Mouse (Mus musculus): Measurements from ENCODE around the gene Mindy4. TPM values are rescaled to one million over a fixed set of nuclear protein-coding genes. Genes with fewer than 3 reads are reported as not detected.
"Not testable (repeated sequence)": the region's sequence is repeated elsewhere in the genome, so short reads cannot be mapped to it uniquely, and the experiment has no call there.

Gene Mindy4
- polyA plus RNA-seq, 1 experiment from 2014 or later = 15.6 TPM

- Histone ChIP-seq H3K27me3 (no peaks in the 10 kb centered on the region), H3K4me2 (no peak overlapping the region), H3K9me3 (replicated peaks) (no peaks in the 10 kb centered on the region), H3K27ac (peak overlapping the region; percentile 54), H3K4me1 (peaks cover 40% of the 10 kb centered on the region), H3K9ac (no peak overlapping the region), H3K36me3 (no peaks in the 10 kb centered on the region), H3K4me3 (replicated peaks) (no peak overlapping the region)
- ATAC-seq (replicated peaks; ENCODE audit: low FRiP score) = no peak
- 32% methylated on average over 5 of the region's 5 CpGs for WGBS
These were observed 27.3 kb upstream of the Mindy4 start for GRCm38 (mm10) chr6:55175892-55176291.

GRCm38 (mm10) chr6:55177060-55177732, 26.0 kb upstream of the Mindy4 start:
- Histone ChIP-seq H3K27ac (no peak overlapping the region), H3K4me1 (peaks cover 40% of the 10 kb centered on the region), H3K4me2 (no peak overlapping the region), H3K27me3 (no peaks in the 10 kb centered on the region), H3K36me3 (no peaks in the 10 kb centered on the region), H3K9ac (no peak overlapping the region), H3K4me3 (replicated peaks) (no peak overlapping the region), H3K9me3 (replicated peaks) (no peaks in the 10 kb centered on the region)
- no peak for ATAC-seq (replicated peaks; ENCODE audit: low FRiP score)
- WGBS = 40% methylated on average over 12 of the region's 12 CpGs

DNA sequence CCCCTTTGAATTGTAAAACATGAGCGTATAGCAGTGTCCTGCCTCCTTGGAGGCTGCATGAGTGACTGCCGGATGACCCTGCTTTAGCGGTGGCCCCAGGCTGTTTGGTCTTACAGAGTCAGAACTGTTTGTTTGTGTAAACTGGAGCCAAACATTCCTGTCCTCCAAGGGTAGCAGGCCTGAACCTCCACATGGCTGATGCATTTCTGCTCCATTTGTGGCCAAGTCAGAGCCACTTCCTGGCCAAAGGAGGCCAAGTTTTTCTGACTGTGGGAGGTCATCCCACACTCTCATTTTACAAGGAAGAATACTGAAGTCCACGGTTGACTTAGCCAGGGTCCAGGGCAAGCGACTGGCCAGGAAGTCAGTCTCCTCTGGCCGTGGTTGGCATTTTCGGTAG, 23.6 kb upstream of the Mindy4 start:
- no peak overlapping the region for H3K27ac ChIP-seq
- no peak overlapping the region for H3K9ac ChIP-seq
- H3K36me3 ChIP-seq = no peaks in the 10 kb centered on the region
- no peaks in the 10 kb centered on the region for H3K9me3 ChIP-seq (replicated peaks)
- no peaks in the 10 kb centered on the region for H3K27me3 ChIP-seq
- no peak for ATAC-seq (replicated peaks; ENCODE audit: low FRiP score)
- peaks cover 29% of the 10 kb centered on the region for H3K4me1 ChIP-seq
- H3K4me2 ChIP-seq = no peak overlapping the region
- no peak overlapping the region for H3K4me3 ChIP-seq (replicated peaks)
- 52% methylated on average over 7 of the region's 7 CpGs for WGBS

GRCm38 (mm10) chr6:55182655-55183430, 20.3 kb upstream of the Mindy4 start:
- Histone ChIP-seq H3K36me3 (no peaks in the 10 kb centered on the region), H3K4me1 (peaks cover 6% of the 10 kb centered on the region; the same call in 1 of the 2 replicates), H3K27ac (no peak overlapping the region), H3K9me3 (replicated peaks) (no peaks in the 10 kb centered on the region), H3K4me3 (replicated peaks) (no peak overlapping the region), H3K4me2 (no peak overlapping the region), H3K27me3 (no peaks in the 10 kb centered on the region), H3K9ac (no peak overlapping the region)
- 82% methylated on average over 1 of the region's 1 CpGs for WGBS
- ATAC-seq (replicated peaks; ENCODE audit: low FRiP score) = no peak

DNA sequence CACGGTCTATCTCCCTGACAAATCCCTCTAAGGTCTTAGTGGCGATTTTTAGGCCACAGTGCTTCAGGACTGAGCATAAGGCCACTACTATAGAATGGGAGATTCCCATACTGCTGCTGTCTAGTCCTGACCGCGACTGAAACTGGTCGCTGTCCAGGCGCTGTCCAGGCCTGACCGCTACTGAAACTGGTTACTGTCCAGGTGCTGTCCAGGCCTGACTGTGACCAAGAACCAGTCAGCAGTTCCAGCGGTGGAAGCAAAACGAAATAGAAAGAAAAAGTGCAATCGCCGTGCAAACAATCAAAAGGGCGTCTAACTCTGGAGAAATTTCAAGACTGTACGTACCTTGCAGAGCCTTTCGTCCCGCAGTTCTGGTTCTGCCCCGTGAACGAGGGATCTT, 15.4 kb upstream of the Mindy4 start:
- WGBS = 95% methylated on average over 17 of the region's 17 CpGs
- not testable (repeated sequence) for ATAC-seq (replicated peaks; ENCODE audit: low FRiP score); H3K27me3 ChIP-seq; H3K27ac ChIP-seq; H3K4me1 ChIP-seq; H3K4me3 ChIP-seq (replicated peaks); H3K36me3 ChIP-seq; H3K9ac ChIP-seq; H3K9me3 ChIP-seq (replicated peaks); H3K4me2 ChIP-seq

DNA sequence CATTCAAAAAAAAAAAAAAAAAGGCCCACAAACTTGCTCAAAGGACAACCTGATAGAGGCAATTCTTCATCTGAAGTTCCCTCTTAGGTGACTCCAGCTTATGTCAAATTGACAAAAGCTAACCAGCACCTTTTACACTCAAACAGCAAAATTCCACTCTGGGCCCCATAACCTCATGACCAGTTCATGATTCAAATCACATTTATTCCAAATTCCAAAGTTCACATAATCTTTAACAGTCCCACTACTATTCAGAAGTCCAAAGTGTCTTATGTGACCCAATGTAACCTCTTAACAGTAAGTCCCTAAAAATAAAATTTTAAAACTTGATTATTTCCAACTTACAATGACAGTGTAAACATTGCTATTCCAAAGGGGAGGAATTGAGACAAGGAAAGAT, 13.8 kb upstream of the Mindy4 start:
- Histone ChIP-seq H3K27me3 (no peaks in the 10 kb centered on the region), H3K27ac (no peak overlapping the region), H3K36me3 (no peaks in the 10 kb centered on the region), H3K4me3 (replicated peaks) (no peak overlapping the region), H3K4me2 (no peak overlapping the region), H3K9me3 (replicated peaks) (no peaks in the 10 kb centered on the region), H3K9ac (no peak overlapping the region), H3K4me1 (no peaks in the 10 kb centered on the region)
- ATAC-seq (replicated peaks; ENCODE audit: low FRiP score) = no peak

DNA sequence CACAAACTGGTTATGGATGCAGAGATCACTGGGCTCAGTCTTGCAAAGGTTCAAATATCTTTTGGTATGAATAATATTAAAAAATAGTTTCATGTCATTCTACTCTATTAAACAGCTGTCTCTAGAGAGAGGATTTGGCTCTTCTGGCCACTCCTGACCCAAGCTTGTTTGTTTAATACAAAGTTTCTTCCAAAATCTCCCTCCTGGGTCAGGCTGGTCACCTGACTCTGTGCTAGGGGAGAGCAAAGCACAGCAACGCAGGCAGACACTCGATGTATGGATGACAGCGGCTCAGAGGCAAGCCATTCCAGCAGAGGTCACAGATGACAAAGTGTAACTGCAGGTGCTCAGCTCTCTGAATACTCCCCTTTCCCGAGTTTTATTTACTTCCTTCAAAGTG, 11.6 kb upstream of the Mindy4 start:
- no peak overlapping the region for H3K4me3 ChIP-seq (replicated peaks)
- H3K9ac ChIP-seq = no peak overlapping the region
- H3K27me3 ChIP-seq = no peaks in the 10 kb centered on the region
- H3K9me3 ChIP-seq (replicated peaks) = no peaks in the 10 kb centered on the region
- H3K4me2 ChIP-seq = no peak overlapping the region
- WGBS = 45% methylated on average over 4 of the region's 4 CpGs
- ATAC-seq (replicated peaks; ENCODE audit: low FRiP score) = no peak
- H3K4me1 ChIP-seq = no peaks in the 10 kb centered on the region
- no peak overlapping the region for H3K27ac ChIP-seq
- H3K36me3 ChIP-seq = no peaks in the 10 kb centered on the region

- H3K4me1 ChIP-seq = no peaks in the 10 kb centered on the region
- no peak overlapping the region for H3K4me2 ChIP-seq
- H3K27ac ChIP-seq = no peak overlapping the region
- no peaks in the 10 kb centered on the region for H3K9me3 ChIP-seq (replicated peaks)
- no peaks in the 10 kb centered on the region for H3K27me3 ChIP-seq
- no peaks in the 10 kb centered on the region for H3K36me3 ChIP-seq
- H3K4me3 ChIP-seq (replicated peaks) = no peak overlapping the region
- 92% methylated on average over 3 of the region's 3 CpGs for WGBS
- no peak for ATAC-seq (replicated peaks; ENCODE audit: low FRiP score)
- H3K9ac ChIP-seq = no peak overlapping the region
These were observed 10.0 kb upstream of the Mindy4 start for GRCm38 (mm10) chr6:55193171-55193570.

DNA sequence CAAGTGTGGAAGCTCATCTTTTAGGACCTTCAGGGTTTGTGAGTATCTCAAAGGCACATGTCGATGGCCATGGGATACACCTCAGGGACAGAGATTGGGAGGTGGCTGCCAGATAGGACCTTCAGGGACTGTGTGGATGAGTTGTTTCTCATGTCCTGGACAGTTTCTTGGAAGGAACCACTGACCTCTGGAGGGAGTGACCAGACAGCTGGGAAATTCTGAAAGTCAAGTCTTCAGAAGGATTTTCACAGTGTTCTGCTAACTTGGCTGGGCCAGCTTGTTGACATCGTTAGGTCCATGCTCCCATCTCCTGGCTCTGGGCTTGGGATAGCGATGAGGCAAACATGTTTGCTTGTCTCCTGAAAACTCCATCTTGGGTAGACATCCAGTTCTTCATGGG, 4.1 kb upstream of the Mindy4 start:
- H3K4me1 ChIP-seq = peaks cover 9% of the 10 kb centered on the region

GRCm38 (mm10) chr6:55203931-55204330, 748 bp downstream of the Mindy4 start:
- Histone ChIP-seq H3K9me3 (replicated peaks) (no peaks in the 10 kb centered on the region), H3K9ac (peak overlapping the region; percentile 49), H3K27me3 (no peaks in the 10 kb centered on the region), H3K36me3 (no peaks in the 10 kb centered on the region), H3K27ac (peak overlapping the region; percentile 87), H3K4me3 (replicated peaks) (peak overlapping the region; percentile 55), H3K4me2 (peak overlapping the region; percentile 68), H3K4me1 (peaks cover 14% of the 10 kb centered on the region)
- WGBS = 79% methylated on average over 3 of the region's 3 CpGs
- ATAC-seq (replicated peaks; ENCODE audit: low FRiP score) = 0 out of 2 replicates have a peak, but pooled peaks have one; percentile 29

More for the DNA sequence above, 4.1 kb upstream of the Mindy4 start:
- H3K27me3 ChIP-seq = no peaks in the 10 kb centered on the region
- no peak overlapping the region for H3K9ac ChIP-seq
- H3K4me3 ChIP-seq (replicated peaks) = no peak overlapping the region
- WGBS = 92% methylated on average over 3 of the region's 3 CpGs
- H3K27ac ChIP-seq = no peak overlapping the region
- no peaks in the 10 kb centered on the region for H3K9me3 ChIP-seq (replicated peaks)
- no peak for ATAC-seq (replicated peaks; ENCODE audit: low FRiP score)
- H3K4me2 ChIP-seq = no peak overlapping the region
- H3K36me3 ChIP-seq = no peaks in the 10 kb centered on the region

- Histone ChIP-seq H3K36me3 (peaks cover 9% of the 10 kb centered on the region), H3K27me3 (no peaks in the 10 kb centered on the region), H3K9me3 (replicated peaks) (no peaks in the 10 kb centered on the region), H3K4me2 (no peak overlapping the region), H3K27ac (no peak overlapping the region), H3K4me1 (peaks cover 12% of the 10 kb centered on the region), H3K4me3 (replicated peaks) (no peak overlapping the region), H3K9ac (no peak overlapping the region)
- no peak for ATAC-seq (replicated peaks; ENCODE audit: low FRiP score)
- 78% methylated on average over 8 of the region's 8 CpGs for WGBS
These were observed 4.6 kb downstream of the Mindy4 start for GRCm38 (mm10) chr6:55207786-55208185.

- no peaks in the 10 kb centered on the region for H3K27me3 ChIP-seq
- H3K4me2 ChIP-seq = no peak overlapping the region
- no peak overlapping the region for H3K4me3 ChIP-seq (replicated peaks)
- H3K9ac ChIP-seq = no peak overlapping the region
- no peak for ATAC-seq (replicated peaks; ENCODE audit: low FRiP score)
- no peak overlapping the region for H3K27ac ChIP-seq
- no peaks in the 10 kb centered on the region for H3K4me1 ChIP-seq
- H3K9me3 ChIP-seq (replicated peaks) = no peaks in the 10 kb centered on the region
- peaks cover 12% of the 10 kb centered on the region for H3K36me3 ChIP-seq
- 61% methylated on average over 15 of the region's 15 CpGs for WGBS
These were observed 7.5 kb downstream of the Mindy4 start for GRCm38 (mm10) chr6:55210423-55211365.
